Mouse (Mus musculus) stomach, postnatal 0 days (tissue): Measurements from ENCODE around the gene Lnx1.

Source experiments
- CTCF ChIP-seq: IDR thresholded peaks from 2 replicates; pipeline ENCODE4 v1.5.1; 2016; ENCODE audit warnings: antibody characterized with exemption, low read depth, mild to moderate bottlenecking, moderate library complexity
- EP300 ChIP-seq: optimal IDR thresholded peaks from 2 replicates; pipeline ENCODE3; 2016; ENCODE audit warnings: antibody characterized with exemption

DNA sequence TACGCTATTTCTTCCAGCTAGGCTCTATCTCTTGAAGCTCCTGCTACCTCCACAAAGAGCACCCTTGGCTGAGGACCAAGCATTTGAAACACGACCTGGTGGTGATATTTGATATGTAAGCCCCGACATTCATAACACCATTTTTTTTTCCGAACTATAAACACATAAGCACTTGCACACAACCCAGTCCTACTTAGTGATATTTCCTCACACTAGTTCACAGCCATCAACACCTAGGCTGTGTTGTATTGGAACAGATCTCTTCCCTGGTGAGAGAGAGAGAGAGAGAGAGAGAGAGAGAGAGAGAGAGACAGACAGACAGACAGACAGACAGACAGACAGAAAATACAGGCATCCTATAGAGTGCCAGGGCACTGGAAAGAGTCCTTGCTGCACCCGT, 17.8 kb downstream of the Lnx1 start:
- TF ChIP-seq EP300 (no peak), CTCF (no peak)
